Mouse (Mus musculus) megakaryocyte, embryonic 14.5 days (primary cell): ENCODE data around the gene Guca1a. TPM values are rescaled to one million over a fixed set of nuclear protein-coding genes. Genes with fewer than 3 reads are reported as not detected.

Experiments
- H3K27me3 ChIP-seq: replicated peaks from 2 replicates; pipeline ENCODE3; 2012; ENCODE audit warnings: inconsistent platforms
- H3K36me3 ChIP-seq: replicated peaks from 2 replicates; pipeline ENCODE3; 2012; ENCODE audit warnings: low read length, inconsistent platforms, mixed read lengths
- H3K4me1 ChIP-seq: 2 replicates; pipeline ENCODE4 v1.6.1; 2012; ENCODE audit warnings: inconsistent platforms
- H3K4me3 ChIP-seq: replicated peaks from 2 replicates; pipeline ENCODE3; 2012; ENCODE audit warnings: moderate library complexity, mild to moderate bottlenecking, inconsistent platforms
- H3K9me3 ChIP-seq: 2 replicates; pipeline ENCODE4 v1.6.1; 2012; ENCODE audit warnings: inconsistent platforms
- FLI1 ChIP-seq: IDR thresholded peaks from 2 replicates; pipeline ENCODE4 v1.6.1; 2012; ENCODE audit warnings: low read length, inconsistent platforms, mixed read lengths
- GATA1 ChIP-seq: IDR thresholded peaks from 3 replicates; pipeline ENCODE4 v1.6.1; 2012; ENCODE audit warnings: mixed read lengths, low read length, inconsistent platforms, borderline replicate concordance
- polyA plus RNA-seq: library from polyadenylated mRNA; stranded (reverse); fragments of >175 nt; gene quantifications from 2 replicates; pipeline ENCODE4 v1.2.3, GENCODE M21; 2012; ENCODE audit warnings: low replicate concordance; ENCODE audit not compliant: insufficient read depth

Guca1a gene
- 4.2 and 5.0 TPM in 2 replicates for polyA plus RNA-seq

DNA sequence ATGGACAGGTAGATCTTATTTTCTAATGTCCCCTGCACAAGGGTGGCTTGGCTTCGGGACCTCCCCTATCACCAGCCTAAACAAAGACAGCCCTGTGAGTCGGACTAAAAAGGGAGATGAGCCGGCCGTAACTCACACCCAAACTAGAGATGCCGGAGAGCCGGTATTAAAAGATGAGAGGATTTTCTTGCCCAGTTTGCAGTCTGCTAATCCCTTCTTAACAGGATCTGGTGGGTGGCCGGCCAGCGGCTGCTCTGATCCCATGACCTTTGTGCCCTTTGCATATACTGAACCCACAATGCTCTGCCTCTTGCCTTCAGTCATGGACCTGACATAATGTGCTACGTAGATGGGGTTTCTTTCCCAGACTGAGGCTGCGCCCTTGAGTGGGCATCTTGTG is at the start of gene Guca1a:
Gene Guca1a, minus strand, starts transcription at position 134 of the 400 bp plus-strand sequence.
- Histone ChIP-seq H3K4me1 (peaks cover 8% of the 10 kb centered on the region), H3K36me3 (no peaks in the 10 kb centered on the region), H3K27me3 (peaks cover 53% of the 10 kb centered on the region), H3K4me3 (no peak within 1 kb of the TSS), H3K9me3 (peaks cover 9% of the 10 kb centered on the region; the same call in 1 of the 2 replicates)
- TF ChIP-seq GATA1: no peak
- no peak for TF ChIP-seq FLI1

DNA sequence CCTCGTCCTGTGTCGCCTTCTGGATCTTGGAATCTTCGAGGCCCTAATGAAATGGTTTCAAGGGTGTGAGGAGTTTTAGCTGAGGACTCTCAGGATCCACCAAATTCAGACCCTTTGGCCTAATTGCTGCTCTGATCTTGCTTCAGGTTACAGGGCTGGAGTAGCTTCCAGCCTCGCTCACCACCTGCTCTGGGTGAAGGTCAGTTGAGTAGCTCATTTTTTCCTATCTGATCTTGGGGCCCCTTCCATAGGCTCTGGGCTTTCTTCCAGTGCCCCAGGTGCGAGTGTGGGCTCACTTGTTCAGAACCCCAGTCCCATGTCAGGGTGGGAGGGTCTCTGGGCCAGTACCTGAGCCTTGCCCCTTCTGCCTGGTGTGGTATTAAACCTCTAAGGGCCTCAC is 49.0 kb upstream of the Guca1a start:
- peaks cover 52% of the 10 kb centered on the region for H3K4me1 ChIP-seq
- no peak for TF ChIP-seq FLI1
- TF ChIP-seq GATA1: no peak

DNA sequence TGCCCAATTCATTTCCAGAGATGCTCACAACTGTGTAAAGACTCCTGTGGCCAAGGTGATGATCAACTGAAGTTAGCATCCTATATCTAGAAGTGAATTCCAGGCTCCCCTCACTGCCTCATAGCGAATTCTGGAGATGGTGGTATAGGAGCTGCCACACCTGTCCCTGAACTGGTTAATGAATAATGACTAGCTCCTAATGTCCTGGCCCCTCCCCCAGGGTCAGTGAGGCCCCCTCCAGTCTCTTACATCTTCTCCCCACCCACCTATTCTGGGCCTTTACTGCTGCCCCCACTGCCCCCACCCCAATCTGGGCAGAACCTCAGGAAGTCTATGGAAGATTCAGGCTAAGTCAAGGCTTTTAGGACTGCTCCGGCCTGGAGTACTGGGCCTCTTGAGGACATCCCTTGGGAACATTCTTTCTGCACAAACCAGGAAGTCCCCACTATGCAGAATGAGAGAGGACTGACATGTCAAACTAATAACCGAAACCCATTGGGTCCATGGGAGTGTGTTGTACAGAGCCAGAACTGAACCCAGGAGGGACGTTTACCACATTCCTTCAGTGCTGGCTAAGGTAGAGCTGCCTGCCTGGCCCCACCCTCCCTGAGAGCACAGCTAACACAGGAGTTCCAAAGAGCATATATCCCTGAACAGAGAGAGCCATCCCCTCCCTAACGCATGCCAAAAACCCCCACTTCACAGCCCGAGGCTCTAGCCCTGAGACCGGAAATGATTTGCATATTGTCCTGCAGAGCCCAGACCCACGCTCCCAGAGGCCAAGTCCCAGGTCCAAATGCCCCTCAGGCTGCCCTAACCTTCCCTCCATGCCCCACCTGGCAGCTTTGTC is 48.4 kb upstream of the Guca1a start:
- TF ChIP-seq FLI1: no peak
- TF ChIP-seq GATA1: no peak
- no peaks in the 10 kb centered on the region for H3K36me3 ChIP-seq
- H3K4me3 ChIP-seq: no peak overlapping the region
- peaks cover 35% of the 10 kb centered on the region for H3K27me3 ChIP-seq
- H3K4me1 ChIP-seq: peaks cover 47% of the 10 kb centered on the region
- no peaks in the 10 kb centered on the region for H3K9me3 ChIP-seq

More for the DNA sequence above, 49.0 kb upstream of the Guca1a start:
- no peaks in the 10 kb centered on the region for H3K9me3 ChIP-seq
- H3K27me3 ChIP-seq: peaks cover 30% of the 10 kb centered on the region
- H3K4me3 ChIP-seq: no peak overlapping the region
- H3K36me3 ChIP-seq: no peaks in the 10 kb centered on the region

DNA sequence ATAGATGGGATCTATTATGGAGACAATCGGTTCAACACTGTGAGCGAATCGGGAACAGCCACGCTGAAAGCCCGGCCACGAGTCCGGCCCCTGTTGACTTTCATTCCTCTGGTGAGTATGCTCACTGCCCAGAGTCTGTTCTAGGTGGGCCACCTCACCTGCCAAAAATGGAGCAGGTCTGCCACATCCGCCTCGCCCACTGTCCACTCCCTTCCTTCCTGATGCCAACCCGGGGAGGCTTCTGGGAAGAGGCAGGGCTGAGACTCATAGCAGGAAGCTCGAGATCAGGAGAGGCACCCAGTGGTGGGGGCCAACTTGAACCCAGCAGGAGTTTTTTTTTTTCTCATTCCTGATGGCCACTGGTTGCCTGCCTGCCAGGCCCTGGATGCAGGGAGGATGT is 46.2 kb upstream of the Guca1a start:
- Histone ChIP-seq H3K36me3 (no peaks in the 10 kb centered on the region), H3K27me3 (peaks cover 47% of the 10 kb centered on the region), H3K9me3 (no peaks in the 10 kb centered on the region), H3K4me1 (peaks cover 32% of the 10 kb centered on the region), H3K4me3 (no peak overlapping the region)
- TF ChIP-seq GATA1: no peak
- TF ChIP-seq FLI1: no peak

DNA sequence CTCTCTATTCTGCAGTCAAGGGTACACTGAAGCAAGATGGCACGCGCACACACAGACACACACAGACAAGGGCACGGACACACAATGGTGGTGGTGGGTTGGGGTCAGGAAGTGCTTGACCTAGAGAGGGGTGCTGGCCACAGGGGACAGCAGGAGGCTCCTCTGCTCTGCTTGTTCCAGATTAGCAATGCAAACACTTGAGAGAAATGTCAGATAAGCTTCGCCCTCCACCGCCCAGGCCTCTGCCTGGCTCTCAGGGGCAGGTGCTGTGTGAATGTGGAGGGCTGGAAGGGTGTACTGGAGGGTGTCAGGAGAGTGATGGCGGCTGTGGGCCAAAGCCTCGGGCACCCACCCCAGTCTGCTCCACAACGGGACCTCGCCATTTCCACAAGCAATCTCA is 45.6 kb upstream of the Guca1a start:
- no peak overlapping the region for H3K4me3 ChIP-seq
- no peaks in the 10 kb centered on the region for H3K36me3 ChIP-seq
- TF ChIP-seq GATA1: no peak
- TF ChIP-seq FLI1: no peak
- peaks cover 36% of the 10 kb centered on the region for H3K4me1 ChIP-seq
- no peaks in the 10 kb centered on the region for H3K9me3 ChIP-seq
- H3K27me3 ChIP-seq: peaks cover 49% of the 10 kb centered on the region

DNA sequence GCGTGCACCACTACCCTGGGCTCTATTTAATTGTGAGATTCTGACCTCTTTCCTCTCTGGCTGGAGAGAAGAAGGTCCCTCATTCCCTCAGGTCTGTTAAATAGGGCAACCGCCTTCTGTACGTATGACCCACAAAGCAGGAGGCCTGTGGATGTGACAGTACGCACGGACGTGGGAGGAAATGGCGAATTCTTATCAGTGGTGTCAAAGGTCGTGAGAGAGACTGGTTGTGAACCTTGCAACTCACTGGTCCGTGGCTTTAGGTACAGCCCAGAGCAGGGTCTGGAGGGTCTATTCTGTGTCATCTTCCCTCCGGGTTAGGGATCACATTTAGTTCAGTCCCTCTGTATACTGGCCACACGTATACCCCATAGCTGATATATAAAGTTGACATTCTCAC is 45.1 kb upstream of the Guca1a start:
- Histone ChIP-seq H3K27me3 (peaks cover 53% of the 10 kb centered on the region), H3K9me3 (no peaks in the 10 kb centered on the region), H3K4me3 (no peak overlapping the region), H3K36me3 (no peaks in the 10 kb centered on the region), H3K4me1 (peaks cover 38% of the 10 kb centered on the region)
- TF ChIP-seq GATA1 (no peak), FLI1 (no peak)

DNA sequence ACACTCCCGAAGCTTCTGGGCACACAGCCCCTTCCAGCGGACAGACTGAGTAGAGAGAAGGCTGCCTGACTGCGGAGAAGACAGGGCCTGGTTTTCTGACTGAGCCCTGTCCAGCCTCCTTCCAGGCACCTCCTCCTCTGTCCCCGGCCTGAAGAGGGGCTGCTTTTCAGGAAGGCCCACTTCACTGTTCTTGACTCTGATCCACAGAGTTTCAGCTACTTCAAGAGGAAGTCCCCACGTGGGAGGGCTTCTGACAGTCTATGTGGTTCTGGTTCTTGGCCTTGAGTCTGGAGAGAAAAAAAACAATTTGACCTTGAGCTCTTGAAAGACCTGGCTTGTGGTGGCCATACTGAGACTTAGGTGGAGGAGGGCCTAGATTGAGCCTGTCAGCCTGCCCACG is 43.7 kb upstream of the Guca1a start:
- Histone ChIP-seq H3K27me3 (peaks cover 59% of the 10 kb centered on the region), H3K4me1 (peaks cover 50% of the 10 kb centered on the region), H3K36me3 (no peaks in the 10 kb centered on the region), H3K4me3 (no peak overlapping the region), H3K9me3 (no peaks in the 10 kb centered on the region)
- no peak for TF ChIP-seq FLI1
- TF ChIP-seq GATA1: no peak

DNA sequence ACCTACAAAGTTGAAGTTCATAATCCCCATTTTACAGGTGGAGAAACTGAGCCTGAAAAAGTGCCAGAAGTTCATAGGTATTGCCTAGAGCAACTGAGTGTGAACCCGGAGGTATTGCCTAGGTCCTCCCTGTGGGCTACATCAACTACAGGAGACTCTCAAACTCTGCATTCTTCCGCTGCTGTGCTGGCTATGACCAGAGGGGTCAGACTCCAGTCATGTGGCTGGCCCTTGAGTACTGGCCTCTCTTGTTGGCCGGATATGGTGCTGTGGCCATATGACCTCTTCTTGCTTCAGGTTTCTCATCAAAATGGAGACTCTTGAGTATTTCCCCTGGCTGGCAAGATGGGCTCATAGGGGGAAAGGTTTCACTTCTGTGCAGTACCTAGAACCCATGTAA is 41.9 kb upstream of the Guca1a start:
- Histone ChIP-seq H3K4me1 (peaks cover 62% of the 10 kb centered on the region), H3K4me3 (no peak overlapping the region)

DNA sequence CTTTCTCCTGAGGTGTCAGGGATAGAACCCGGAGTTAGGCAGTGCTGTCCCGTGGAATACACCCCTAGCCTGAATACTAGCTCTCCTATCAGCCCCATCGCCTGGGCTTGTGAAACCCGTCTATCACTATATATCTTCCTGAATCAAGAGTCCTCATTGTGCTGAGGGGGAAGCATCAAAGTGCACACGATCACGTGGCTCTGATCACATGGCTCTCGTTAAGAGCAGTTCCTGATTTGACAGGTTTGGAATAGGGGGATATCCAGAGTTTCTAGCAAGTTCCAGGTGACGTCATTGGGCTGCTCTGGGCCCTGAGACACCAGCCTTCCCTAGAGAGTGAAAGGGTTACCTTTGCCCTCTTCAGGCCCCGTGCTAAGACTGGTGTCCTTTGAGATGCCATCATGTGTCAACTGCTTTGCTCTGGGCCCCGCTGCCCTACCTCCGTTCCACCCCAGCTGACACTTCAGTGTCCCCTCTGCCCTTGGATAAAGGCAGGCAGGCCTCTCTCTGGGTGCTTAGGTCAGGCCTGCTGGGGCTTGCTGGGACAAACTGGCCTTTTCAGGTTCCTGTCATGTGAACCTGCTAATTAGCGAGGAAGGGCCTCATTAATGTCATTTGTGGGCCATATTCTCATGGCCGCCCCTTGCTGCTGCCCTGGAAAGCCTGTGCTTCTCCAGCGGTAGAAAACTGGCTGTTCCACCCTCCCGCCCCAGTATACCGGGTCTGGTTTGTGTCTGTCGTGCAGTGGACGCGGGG is 41.1 kb upstream of the Guca1a start:
- H3K4me3 ChIP-seq: no peak overlapping the region
- H3K4me1 ChIP-seq: peaks cover 64% of the 10 kb centered on the region
- TF ChIP-seq GATA1: no peak
- TF ChIP-seq FLI1: no peak
- peaks cover 16% of the 10 kb centered on the region for H3K9me3 ChIP-seq
- peaks cover 77% of the 10 kb centered on the region for H3K27me3 ChIP-seq
- no peaks in the 10 kb centered on the region for H3K36me3 ChIP-seq

More for the DNA sequence above, 41.9 kb upstream of the Guca1a start:
- Histone ChIP-seq H3K36me3 (no peaks in the 10 kb centered on the region), H3K27me3 (peaks cover 69% of the 10 kb centered on the region), H3K9me3 (peaks cover 8% of the 10 kb centered on the region)
- no peak for TF ChIP-seq FLI1
- no peak for TF ChIP-seq GATA1

DNA sequence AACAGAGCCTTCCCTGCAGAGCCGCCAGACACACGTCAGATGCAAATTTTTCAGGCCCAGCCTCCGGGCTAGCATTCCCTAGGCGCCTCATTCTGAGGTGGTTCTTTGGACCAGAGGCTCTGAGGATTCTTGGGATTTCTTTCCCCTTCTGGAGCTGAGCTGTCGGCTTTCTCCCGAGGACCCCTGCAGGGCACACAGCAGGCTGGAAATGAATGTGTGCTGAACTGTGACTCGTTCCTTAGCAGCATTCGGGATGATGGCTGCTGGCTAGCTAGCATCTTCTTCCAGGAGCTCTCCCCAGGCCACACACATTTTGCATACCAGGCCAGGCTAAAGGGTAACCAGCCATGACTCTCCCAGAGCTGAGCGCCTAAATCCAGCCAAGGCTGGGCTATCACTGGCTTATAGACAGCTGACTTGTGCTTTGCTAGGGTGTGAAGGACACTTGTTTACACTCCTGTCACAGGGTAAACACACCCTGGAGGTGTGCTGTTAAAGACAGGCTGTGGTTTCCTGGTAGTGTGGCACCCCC is 40.0 kb upstream of the Guca1a start:
- H3K36me3 ChIP-seq: no peaks in the 10 kb centered on the region
- peaks cover 75% of the 10 kb centered on the region for H3K27me3 ChIP-seq
- H3K4me3 ChIP-seq: no peak overlapping the region
- TF ChIP-seq FLI1 (no peak), GATA1 (no peak)
- H3K9me3 ChIP-seq: peaks cover 18% of the 10 kb centered on the region
- peaks cover 58% of the 10 kb centered on the region for H3K4me1 ChIP-seq
